Mouse (Mus musculus) olfactory bulb, adult 2 months (tissue): Measurements from ENCODE around the gene Gm5447.

Experiments used
- CTCF ChIP-seq: fragments of 200-500 bp; IDR thresholded peaks from 2 replicates; pipeline ENCODE4 v1.5.1; 2012; ENCODE audit warnings: low read depth, mild to moderate bottlenecking, low read length, moderate library complexity; ENCODE audit not compliant: insufficient read depth
- POLR2A ChIP-seq: fragments of 200-500 bp; IDR thresholded peaks from 2 replicates; pipeline ENCODE4 v1.6.1; 2012; ENCODE audit warnings: mild to moderate bottlenecking, low read depth, low read length, moderate library complexity; ENCODE audit not compliant: insufficient read depth

- TF ChIP-seq POLR2A (no peak), CTCF (no peak)
Observed at GRCm38 (mm10) chr13:30932972-30933371, 41.0 kb upstream of the Gm5447 start.
